Mouse (Mus musculus): Measurements from ENCODE around the gene Baz2b.
"Not testable (repeated sequence)": the region's sequence is repeated elsewhere in the genome, so short reads cannot be mapped to it uniquely, and the experiment has no call there.

The Baz2b gene

GRCm38 (mm10) chr2:59876482-59876881 lies 333.2 kb downstream of the Baz2b start:
- no peak for DNase-seq (ENCODE audit: low spot score in 2 of 2)

- no peak for DNase-seq (ENCODE audit: low spot score in 2 of 2)
Observed at GRCm38 (mm10) chr2:59870526-59870925, 339.1 kb downstream of the Baz2b start.

GRCm38 (mm10) chr2:59862618-59863017 lies 347.0 kb downstream of the Baz2b start:
- no peak for DNase-seq (ENCODE audit: low spot score in 2 of 2)

- no peak for DNase-seq (ENCODE audit: low spot score in 2 of 2)
Observed at GRCm38 (mm10) chr2:59854363-59854762, 355.3 kb downstream of the Baz2b start.

GRCm38 (mm10) chr2:59853543-59853942 lies 356.1 kb downstream of the Baz2b start:
- DNase-seq (ENCODE audit: low spot score in 2 of 2): no peak

GRCm38 (mm10) chr2:59852916-59853315 lies 356.7 kb downstream of the Baz2b start:
- no peak for DNase-seq (ENCODE audit: low spot score in 2 of 2)

GRCm38 (mm10) chr2:59851885-59852284 lies 357.8 kb downstream of the Baz2b start:
- DNase-seq (ENCODE audit: low spot score in 2 of 2): not testable (repeated sequence)

Measured in frontal cortex, postnatal 10 days (tissue).